Mouse (Mus musculus) MEL (cell line): Measurements from ENCODE around the gene Wnt7b. TPM values are rescaled to one million over a fixed set of nuclear protein-coding genes. Genes with fewer than 3 reads are reported as not detected.

Experiments used
- DNase-seq: peaks from one replicate; pipeline ENCODE4 v3.0.0; 2011; ENCODE audit warnings: low read depth, low spot score
- H3K27ac ChIP-seq: 2 replicates; pipeline ENCODE4 v1.5.1; 2012; ENCODE audit warnings: low read depth, mild to moderate bottlenecking, control low read depth, low read length, moderate library complexity; ENCODE audit not compliant: control insufficient read depth
- H3K27me3 ChIP-seq, 2 experiments: fragments of 150-350 bp in 1 of 2; sonication (generic) in 1 of 2; 2 replicates each; pipeline ENCODE4 v1.6.1; 2012; ENCODE audit warnings: low read length in 2 of 2, mild to moderate bottlenecking in 2 of 2, improper control_type of control experiment in 1 of 2, moderate library complexity in 1 of 2; ENCODE audit not compliant: insufficient read depth in 2 of 2, control insufficient read depth in 1 of 2
- H3K36me3 ChIP-seq, 2 experiments: 2 replicates each; pipeline ENCODE4 v1.6.1; 2012 to 2014; ENCODE audit warnings: low read length in 2 of 2, improper control_type of control experiment in 1 of 2, inconsistent platforms in 1 of 2, mild to moderate bottlenecking in 1 of 2; ENCODE audit not compliant: insufficient read depth in 2 of 2, control insufficient read depth in 1 of 2
- H3K4me1 ChIP-seq, 2 experiments: fragments of 150-350 bp in 1 of 2; sonication (generic) in 1 of 2; 2 replicates each; pipeline ENCODE4 v1.6.1; 2012; ENCODE audit warnings: low read length in 2 of 2, improper control_type of control experiment in 1 of 2, mild to moderate bottlenecking in 1 of 2; ENCODE audit not compliant: insufficient read depth in 2 of 2, control insufficient read depth in 1 of 2
- H3K4me3 ChIP-seq, 2 experiments: fragments of 150-350 bp in 1 of 2; sonication (generic) in 1 of 2; 2 replicates each; pipeline ENCODE4 v1.5.1; 2012; ENCODE audit warnings: low read depth in 2 of 2, low read length in 2 of 2, mild to moderate bottlenecking in 2 of 2, moderate library complexity in 2 of 2, control low read depth in 1 of 2, improper control_type of control experiment in 1 of 2; ENCODE audit not compliant: control insufficient read depth in 1 of 2, insufficient read depth in 1 of 2
- H3K79me2 ChIP-seq: 2 replicates; pipeline ENCODE4 v1.6.1; 2012; ENCODE audit warnings: mild to moderate bottlenecking, low read length, moderate library complexity; ENCODE audit not compliant: control insufficient read depth, poor library complexity, insufficient read depth
- H3K9ac ChIP-seq: 2 replicates; pipeline ENCODE4 v1.6.1; 2012; ENCODE audit warnings: low read depth, mild to moderate bottlenecking, control low read depth, low read length, moderate library complexity; ENCODE audit not compliant: control insufficient read depth, poor library complexity, severe bottlenecking
- H3K9me3 ChIP-seq: fragments of 150-350 bp; sonication (generic); replicated peaks from 2 replicates; pipeline ENCODE4 v1.6.1; 2012; ENCODE audit warnings: mild to moderate bottlenecking, low read length, improper control_type of control experiment, moderate library complexity; ENCODE audit not compliant: insufficient read depth
- BHLHE40 ChIP-seq: IDR thresholded peaks from 2 replicates; pipeline ENCODE4 v1.6.1; 2012; ENCODE audit warnings: low read depth, mild to moderate bottlenecking, inconsistent platforms, low read length, improper control_type of control experiment, borderline replicate concordance
- CHD1 ChIP-seq: IDR thresholded peaks from 2 replicates; pipeline ENCODE4 v1.6.1; 2012; ENCODE audit warnings: low read depth, mild to moderate bottlenecking, inconsistent platforms, low read length, improper control_type of control experiment
- CTCF ChIP-seq, 3 experiments: IDR thresholded peaks in 2 of 3; conservative IDR thresholded peaks in 1 of 3; 2 replicates each; pipeline ENCODE4 v1.5.1; 2011 to 2012; ENCODE audit warnings: low read length in 3 of 3, low read depth in 2 of 3, mild to moderate bottlenecking in 2 of 3, improper control_type of control experiment in 1 of 3, inconsistent platforms in 1 of 3, mixed read lengths in 1 of 3, moderate library complexity in 1 of 3; ENCODE audit not compliant: control insufficient read depth in 1 of 3, insufficient read depth in 1 of 3, poor library complexity in 1 of 3, severe bottlenecking in 1 of 3
- E2F4 ChIP-seq: IDR thresholded peaks from 2 replicates; pipeline ENCODE4 v1.6.1; 2011; ENCODE audit warnings: low read depth, low read length, improper control_type of control experiment, borderline replicate concordance
- ELF1 ChIP-seq: IDR thresholded peaks from 2 replicates; pipeline ENCODE4 v1.6.1; 2014; ENCODE audit warnings: low read depth, mild to moderate bottlenecking, inconsistent platforms, low read length, improper control_type of control experiment, moderate library complexity
- EP300 ChIP-seq, 2 experiments: IDR thresholded peaks; 2 replicates each; pipeline ENCODE4 v1.6.1; 2011; ENCODE audit warnings: improper control_type of control experiment in 2 of 2, low read length in 2 of 2, low read depth in 1 of 2, mild to moderate bottlenecking in 1 of 2
- ETS1 ChIP-seq: IDR thresholded peaks from 2 replicates; pipeline ENCODE4 v1.6.1; 2012; ENCODE audit warnings: low read depth, mild to moderate bottlenecking, inconsistent platforms, low read length, improper control_type of control experiment, moderate library complexity
- GABPA ChIP-seq: IDR thresholded peaks from 2 replicates; pipeline ENCODE4 v1.6.1; 2012; ENCODE audit warnings: low read depth, mild to moderate bottlenecking, inconsistent platforms, low read length, improper control_type of control experiment, moderate library complexity
- GATA1 ChIP-seq: IDR thresholded peaks from 2 replicates; pipeline ENCODE4 v1.6.1; 2011; ENCODE audit warnings: low read depth, low read length, improper control_type of control experiment
- HCFC1 ChIP-seq: IDR thresholded peaks from 2 replicates; pipeline ENCODE4 v1.6.1; 2012; ENCODE audit warnings: low read depth, mild to moderate bottlenecking, inconsistent platforms, low read length, improper control_type of control experiment, moderate library complexity
- JUND ChIP-seq: IDR thresholded peaks from 2 replicates; pipeline ENCODE4 v1.6.1; 2011; ENCODE audit warnings: low read depth, mild to moderate bottlenecking, improper control_type of control experiment, low read length
- KAT2A ChIP-seq: conservative IDR thresholded peaks from 2 replicates; pipeline ENCODE4 v1.6.1; 2012; ENCODE audit warnings: low read depth, low read length, improper control_type of control experiment, inconsistent platforms
- MAX ChIP-seq: IDR thresholded peaks from 2 replicates; pipeline ENCODE4 v1.6.1; 2011; ENCODE audit warnings: low read length, improper control_type of control experiment
- MAZ ChIP-seq: IDR thresholded peaks from 2 replicates; pipeline ENCODE4 v1.6.1; 2012; ENCODE audit warnings: low read depth, mild to moderate bottlenecking, inconsistent platforms, low read length, improper control_type of control experiment
- MXI1 ChIP-seq: IDR thresholded peaks from 2 replicates; pipeline ENCODE4 v1.6.1; 2011; ENCODE audit warnings: mild to moderate bottlenecking, low read depth, low read length, improper control_type of control experiment
- MYC ChIP-seq: IDR thresholded peaks from 2 replicates; pipeline ENCODE4 v1.6.1; 2011; ENCODE audit warnings: low read depth, mild to moderate bottlenecking, low read length, improper control_type of control experiment, moderate library complexity
- NRF1 ChIP-seq: IDR thresholded peaks from 2 replicates; pipeline ENCODE4 v1.6.1; 2014; ENCODE audit warnings: low read depth, mild to moderate bottlenecking, inconsistent platforms, low read length, improper control_type of control experiment, moderate library complexity; ENCODE audit not compliant: poor library complexity, insufficient read depth, severe bottlenecking
- POLR2A ChIP-seq, 2 experiments: IDR thresholded peaks; 2 replicates each; pipeline ENCODE4 v1.6.1; 2011 to 2012; ENCODE audit warnings: low read length in 2 of 2, mild to moderate bottlenecking in 2 of 2, control low read depth in 1 of 2, improper control_type of control experiment in 1 of 2, low read depth in 1 of 2, moderate library complexity in 1 of 2; ENCODE audit not compliant: control insufficient read depth in 1 of 2, insufficient read depth in 1 of 2, poor library complexity in 1 of 2
- POLR2AphosphoS2 ChIP-seq: IDR thresholded peaks from 2 replicates; pipeline ENCODE4 v1.6.1; 2011; ENCODE audit warnings: low read length, improper control_type of control experiment
- RAD21 ChIP-seq: IDR thresholded peaks from 2 replicates; pipeline ENCODE4 v1.6.1; 2011; ENCODE audit warnings: mild to moderate bottlenecking, low read depth, low read length, improper control_type of control experiment
- RCOR1 ChIP-seq: IDR thresholded peaks from 2 replicates; pipeline ENCODE4 v1.6.1; 2012; ENCODE audit warnings: low read depth, mild to moderate bottlenecking, inconsistent platforms, low read length, improper control_type of control experiment
- SMC3 ChIP-seq: IDR thresholded peaks from 2 replicates; pipeline ENCODE4 v1.6.1; 2011; ENCODE audit warnings: low read depth, low read length, improper control_type of control experiment
- TAL1 ChIP-seq: IDR thresholded peaks from 2 replicates; pipeline ENCODE4 v1.6.1; 2012; ENCODE audit warnings: mild to moderate bottlenecking, inconsistent platforms, low read length, moderate library complexity, mixed read lengths
- TBP ChIP-seq: IDR thresholded peaks from 2 replicates; pipeline ENCODE4 v1.8.0; 2011; ENCODE audit warnings: low read depth, low read length, improper control_type of control experiment
- TCF12 ChIP-seq: IDR thresholded peaks from 2 replicates; pipeline ENCODE4 v1.6.1; 2014; ENCODE audit warnings: low read depth, mild to moderate bottlenecking, inconsistent platforms, low read length, improper control_type of control experiment, moderate library complexity
- UBTF ChIP-seq: IDR thresholded peaks from 2 replicates; pipeline ENCODE4 v1.6.1; 2012; ENCODE audit warnings: low read depth, mild to moderate bottlenecking, inconsistent platforms, low read length, improper control_type of control experiment, moderate library complexity, borderline replicate concordance; ENCODE audit not compliant: insufficient read depth
- USF2 ChIP-seq, 2 experiments: IDR thresholded peaks; 2 replicates each; pipeline ENCODE4 v1.6.1; 2011 to 2012; ENCODE audit warnings: improper control_type of control experiment in 2 of 2, low read length in 2 of 2, borderline replicate concordance in 1 of 2, inconsistent platforms in 1 of 2, low read depth in 1 of 2, mild to moderate bottlenecking in 1 of 2; ENCODE audit not compliant: insufficient read depth in 1 of 2
- ZC3H11A ChIP-seq: IDR thresholded peaks from 2 replicates; pipeline ENCODE4 v1.6.1; 2012; ENCODE audit warnings: low read depth, mild to moderate bottlenecking, inconsistent platforms, low read length, improper control_type of control experiment
- ZMIZ1 ChIP-seq: IDR thresholded peaks from 2 replicates; pipeline ENCODE4 v1.6.1; 2012; ENCODE audit warnings: low read depth, mild to moderate bottlenecking, inconsistent platforms, low read length, improper control_type of control experiment, moderate library complexity
- ZNF384 ChIP-seq: IDR thresholded peaks from 2 replicates; pipeline ENCODE4 v1.6.1; 2012; ENCODE audit warnings: low read depth, mild to moderate bottlenecking, inconsistent platforms, low read length, improper control_type of control experiment
- polyA plus RNA-seq, 2 experiments: library from polyadenylated mRNA; stranded (reverse) in 1 of 2; unstranded in 1 of 2; fragments of >175 nt in 1 of 2; fragments of >200 nt in 1 of 2; gene quantifications; 2 replicates each; pipeline versions ENCODE4 v1.2.1 to v1.2.4; 2012; ENCODE audit warnings: low replicate concordance in 2 of 2, low read depth in 1 of 2; ENCODE audit not compliant: insufficient read length in 2 of 2, insufficient read depth in 1 of 2, missing spikeins in 1 of 2
- total RNA-seq: library from RNA; depleted of rRNA; stranded (reverse); fragments of 300-350 nt; gene quantifications from 2 replicates; pipeline ENCODE4 v1.2.3, GENCODE M21; 2012

Wnt7b gene
- total and polyA plus RNA-seq, 3 experiments = not detected

- no peaks in the 10 kb centered on the region for H3K4me1 ChIP-seq
- H3K9me3 ChIP-seq = no peaks in the 10 kb centered on the region
- DNase-seq = no peak
- no peak overlapping the region for H3K27ac ChIP-seq
- H3K79me2 ChIP-seq = no peaks in the 10 kb centered on the region
- no peak overlapping the region for H3K4me3 ChIP-seq
- H3K27me3 ChIP-seq = no peaks in the 10 kb centered on the region
- no peak for TF ChIP-seq GABPA
- TF ChIP-seq ZC3H11A = no peak
- no peak for TF ChIP-seq NRF1
- TF ChIP-seq EP300 (IDR thresholded peaks at IDR 0.05; ENCODE audit: low read depth in 1 of 2, low read length in 2 of 2) = no peak
- no peak for TF ChIP-seq UBTF
- no peak for TF ChIP-seq TCF12
- no peak for TF ChIP-seq CHD1
- no peak for TF ChIP-seq ZNF384
- TF ChIP-seq GATA1 = no peak
- TF ChIP-seq MAX = no peak
- TF ChIP-seq BHLHE40 = no peak
- no peak for TF ChIP-seq E2F4
- TF ChIP-seq POLR2AphosphoS2 = no peak
- TF ChIP-seq MYC = no peak
- no peak for TF ChIP-seq POLR2A (IDR thresholded peaks at IDR 0.05; ENCODE audit: control insufficient read depth in 1 of 2, insufficient read depth in 1 of 2, low read depth in 1 of 2, low read length in 2 of 2, poor library complexity in 1 of 2)
- TF ChIP-seq MAZ = no peak
- TF ChIP-seq TAL1 = no peak
- TF ChIP-seq SMC3 = no peak
- H3K9ac ChIP-seq = no peak overlapping the region
- no peaks in the 10 kb centered on the region for H3K36me3 ChIP-seq
These were observed 48.1 kb downstream of the Wnt7b start for GRCm38 (mm10) chr15:85534215-85534614.

- no peak for DNase-seq
- H3K9ac ChIP-seq = no peak overlapping the region
- H3K27me3 ChIP-seq = no peaks in the 10 kb centered on the region
- no peaks in the 10 kb centered on the region for H3K4me1 ChIP-seq
- no peak overlapping the region for H3K27ac ChIP-seq
- H3K79me2 ChIP-seq = no peaks in the 10 kb centered on the region
- no peaks in the 10 kb centered on the region for H3K36me3 ChIP-seq
- no peak overlapping the region for H3K4me3 ChIP-seq
- TF ChIP-seq POLR2AphosphoS2 (no peak), RAD21 (no peak), KAT2A (no peak), TBP (no peak), E2F4 (no peak), HCFC1 (no peak), USF2 (IDR thresholded peaks at IDR 0.05; ENCODE audit: borderline replicate concordance in 1 of 2, insufficient read depth in 1 of 2, low read depth in 1 of 2, low read length in 2 of 2) (no peak), ETS1 (no peak), ELF1 (no peak), ZMIZ1 (no peak), JUND (no peak), SMC3 (no peak), TAL1 (no peak), EP300 (IDR thresholded peaks at IDR 0.05; ENCODE audit: low read depth in 1 of 2, low read length in 2 of 2) (no peak), CHD1 (no peak), MXI1 (no peak), RCOR1 (no peak), TCF12 (no peak), MYC (no peak), CTCF (IDR thresholded peaks at IDR 0.05 in 2 of 3, conservative IDR thresholded peaks at IDR 0.05 in 1 of 3; ENCODE audit: control insufficient read depth in 1 of 3, insufficient read depth in 1 of 3, low read depth in 2 of 3, low read length in 3 of 3, poor library complexity in 1 of 3, severe bottlenecking in 1 of 3) (no peak)
- H3K9me3 ChIP-seq = no peaks in the 10 kb centered on the region
These were observed 50.2 kb downstream of the Wnt7b start for GRCm38 (mm10) chr15:85532063-85532462.
